Mouse (Mus musculus): ENCODE results near the gene Ifitm2. TPM values are rescaled to one million over a fixed set of nuclear protein-coding genes. Genes with fewer than 3 reads are reported as not detected.

Gene Ifitm2
- polyA plus RNA-seq, 1 experiment from 2014 or later, result 316 TPM

- peak overlapping the region; percentile 69 for H3K4me2 ChIP-seq (replicated peaks)
Observed at GRCm38 (mm10) chr7:140908181-140908580, 47.6 kb downstream of the Ifitm2 start.

GRCm38 (mm10) chr7:140907697-140908096 is 48.1 kb downstream of the Ifitm2 start:
- ATAC-seq (ENCODE audit: low FRiP score, low read depth), result no peak
- Histone ChIP-seq H3K9ac (no peak overlapping the region), H3K4me3 (no peak overlapping the region), H3K27ac (no peak overlapping the region), H3K36me3 (no peaks in the 10 kb centered on the region), H3K4me2 (replicated peaks) (no peak overlapping the region), H3K27me3 (replicated peaks) (no peaks in the 10 kb centered on the region), H3K4me1 (peaks cover 4% of the 10 kb centered on the region; the same call in 1 of the 2 replicates), H3K9me3 (no peaks in the 10 kb centered on the region)
- WGBS, result 86% methylated on average over 7 of the region's 7 CpGs

More at GRCm38 (mm10) chr7:140908181-140908580, 47.6 kb downstream of the Ifitm2 start:
- Histone ChIP-seq H3K4me1 (peaks cover 4% of the 10 kb centered on the region; the same call in 1 of the 2 replicates), H3K36me3 (no peaks in the 10 kb centered on the region), H3K9ac (no peak overlapping the region), H3K4me3 (no peak overlapping the region), H3K27me3 (replicated peaks) (no peaks in the 10 kb centered on the region), H3K9me3 (no peaks in the 10 kb centered on the region), H3K27ac (no peak overlapping the region)
- no peak for ATAC-seq (ENCODE audit: low FRiP score, low read depth)
- 52% methylated on average over 7 of the region's 7 CpGs for WGBS

- Histone ChIP-seq H3K4me2 (replicated peaks) (no peak overlapping the region), H3K4me3 (no peak overlapping the region), H3K36me3 (no peaks in the 10 kb centered on the region), H3K9ac (no peak overlapping the region), H3K27me3 (replicated peaks) (no peaks in the 10 kb centered on the region), H3K9me3 (no peaks in the 10 kb centered on the region), H3K4me1 (peaks cover 4% of the 10 kb centered on the region; the same call in 1 of the 2 replicates), H3K27ac (no peak overlapping the region)
- ATAC-seq (ENCODE audit: low FRiP score, low read depth), result no peak
- WGBS, result 83% methylated on average over 13 of the region's 13 CpGs
Observed at GRCm38 (mm10) chr7:140907131-140907530, 48.7 kb downstream of the Ifitm2 start.

GRCm38 (mm10) chr7:140905642-140906081 is 50.1 kb downstream of the Ifitm2 start:
- Histone ChIP-seq H3K9me3 (no peaks in the 10 kb centered on the region), H3K4me3 (no peak overlapping the region), H3K4me2 (replicated peaks) (no peak overlapping the region), H3K9ac (no peak overlapping the region), H3K4me1 (peaks cover 4% of the 10 kb centered on the region; the same call in 1 of the 2 replicates), H3K27ac (no peak overlapping the region), H3K36me3 (no peaks in the 10 kb centered on the region), H3K27me3 (replicated peaks) (no peaks in the 10 kb centered on the region)
- ATAC-seq (ENCODE audit: low FRiP score, low read depth), result no peak
- WGBS, result 84% methylated on average over 2 of the region's 2 CpGs

Other genes starting within 250 kb of the Ifitm2 start
- gene Cyp2e1, start 192.2 kb downstream of the Ifitm2 start, polyA plus RNA-seq (2016; fragmentation: Nextera tagmentation; extraction: Ambion mirVana), result not detected in 2 replicates
- 0.23 and 0.30 TPM in 2 replicates for gene Syce1, start 168.1 kb downstream of the Ifitm2 start, polyA plus RNA-seq (2016; fragmentation: Nextera tagmentation; extraction: Ambion mirVana)
- gene Zfp941, start 133.8 kb downstream of the Ifitm2 start, polyA plus RNA-seq (2016; fragmentation: Nextera tagmentation; extraction: Ambion mirVana), result 13.2 and 15.3 TPM in 2 replicates
- not detected in 2 replicates for gene Urah, start 121.0 kb downstream of the Ifitm2 start, polyA plus RNA-seq (2016; fragmentation: Nextera tagmentation; extraction: Ambion mirVana)
- gene Scgb1c1, start 110.4 kb downstream of the Ifitm2 start, polyA plus RNA-seq (2016; fragmentation: Nextera tagmentation; extraction: Ambion mirVana), result not detected in 2 replicates
- gene Odf3, start 108.2 kb downstream of the Ifitm2 start, polyA plus RNA-seq (2016; fragmentation: Nextera tagmentation; extraction: Ambion mirVana), result not detected in 2 replicates
- gene Gm45785, start 99.7 kb downstream of the Ifitm2 start, polyA plus RNA-seq (2016; fragmentation: Nextera tagmentation; extraction: Ambion mirVana), result not detected in 2 replicates
- 89.1 and 94.8 TPM in 2 replicates for gene Ric8a, start 99.0 kb downstream of the Ifitm2 start, polyA plus RNA-seq (2016; fragmentation: Nextera tagmentation; extraction: Ambion mirVana)
- 30.3 and 34.2 TPM in 2 replicates for gene Bet1l, start 98.4 kb downstream of the Ifitm2 start, polyA plus RNA-seq (2016; fragmentation: Nextera tagmentation; extraction: Ambion mirVana)
- gene Psmd13, start 74.0 kb downstream of the Ifitm2 start, polyA plus RNA-seq (2016; fragmentation: Nextera tagmentation; extraction: Ambion mirVana), result 293 and 317 TPM in 2 replicates
- 32.4 and 33.1 TPM in 2 replicates for gene Sirt3, start 73.7 kb downstream of the Ifitm2 start, polyA plus RNA-seq (2016; fragmentation: Nextera tagmentation; extraction: Ambion mirVana)
- 1.9 and 2.2 TPM in 2 replicates for gene Cox8b, start 55.5 kb downstream of the Ifitm2 start, polyA plus RNA-seq (2016; fragmentation: Nextera tagmentation; extraction: Ambion mirVana)
- 0.08 TPM in 1 of 2 replicates, not detected in the other for gene Nlrp6, start 35.1 kb downstream of the Ifitm2 start, polyA plus RNA-seq (2016; fragmentation: Nextera tagmentation; extraction: Ambion mirVana)
- gene Pgghg, start 14.6 kb downstream of the Ifitm2 start, polyA plus RNA-seq (2016; fragmentation: Nextera tagmentation; extraction: Ambion mirVana), result 11.2 and 12.2 TPM in 2 replicates
- 1.2 and 1.6 TPM in 2 replicates for gene Ifitm5, start 5.7 kb downstream of the Ifitm2 start, polyA plus RNA-seq (2016; fragmentation: Nextera tagmentation; extraction: Ambion mirVana)
- 0.55 TPM in 1 of 2 replicates, not detected in the other for gene Gm45717, start 50 bp downstream of the Ifitm2 start, polyA plus RNA-seq (2016; fragmentation: Nextera tagmentation; extraction: Ambion mirVana)
- 10.1 and 13.6 TPM in 2 replicates for gene Ifitm1, start 11.2 kb upstream of the Ifitm2 start, polyA plus RNA-seq (2016; fragmentation: Nextera tagmentation; extraction: Ambion mirVana)
- gene Ifitm3, start 54.8 kb upstream of the Ifitm2 start, polyA plus RNA-seq (2016; fragmentation: Nextera tagmentation; extraction: Ambion mirVana), result 23.9 and 29.2 TPM in 2 replicates
- gene Ifitm6, start 61.9 kb upstream of the Ifitm2 start, polyA plus RNA-seq (2016; fragmentation: Nextera tagmentation; extraction: Ambion mirVana), result 0.42 and 0.54 TPM in 2 replicates
- not detected in 2 replicates for gene Gm17387, start 73.1 kb upstream of the Ifitm2 start, polyA plus RNA-seq (2016; fragmentation: Nextera tagmentation; extraction: Ambion mirVana)
- 40.8 and 41.5 TPM in 2 replicates for gene B4galnt4, start 105.1 kb upstream of the Ifitm2 start, polyA plus RNA-seq (2016; fragmentation: Nextera tagmentation; extraction: Ambion mirVana)
- 1.6 and 3.1 TPM in 2 replicates for gene Pkp3, start 122.2 kb upstream of the Ifitm2 start, polyA plus RNA-seq (2016; fragmentation: Nextera tagmentation; extraction: Ambion mirVana)
- gene Sigirr, start 144.6 kb upstream of the Ifitm2 start, polyA plus RNA-seq (2016; fragmentation: Nextera tagmentation; extraction: Ambion mirVana), result 1.6 and 2.3 TPM in 2 replicates
- gene Ano9, start 161.8 kb upstream of the Ifitm2 start, polyA plus RNA-seq (2016; fragmentation: Nextera tagmentation; extraction: Ambion mirVana), result 0.22 TPM in 1 of 2 replicates, not detected in the other
- gene Ptdss2, start 166.4 kb upstream of the Ifitm2 start, polyA plus RNA-seq (2016; fragmentation: Nextera tagmentation; extraction: Ambion mirVana), result 74.7 and 79.8 TPM in 2 replicates
- 56.9 and 60.9 TPM in 2 replicates for gene Rnh1, start 216.9 kb upstream of the Ifitm2 start, polyA plus RNA-seq (2016; fragmentation: Nextera tagmentation; extraction: Ambion mirVana)
- gene Hras, start 238.0 kb upstream of the Ifitm2 start, polyA plus RNA-seq (2016; fragmentation: Nextera tagmentation; extraction: Ambion mirVana), result 114 and 121 TPM in 2 replicates
- 11.2 TPM in 2 replicates for gene Lrrc56, start 238.2 kb upstream of the Ifitm2 start, polyA plus RNA-seq (2016; fragmentation: Nextera tagmentation; extraction: Ambion mirVana)

Measured in neural tube, embryonic 12.5 days (tissue).